Comparison of ENCODE assay signal across 8 mouse cellular contexts in the genomic region with DNA sequence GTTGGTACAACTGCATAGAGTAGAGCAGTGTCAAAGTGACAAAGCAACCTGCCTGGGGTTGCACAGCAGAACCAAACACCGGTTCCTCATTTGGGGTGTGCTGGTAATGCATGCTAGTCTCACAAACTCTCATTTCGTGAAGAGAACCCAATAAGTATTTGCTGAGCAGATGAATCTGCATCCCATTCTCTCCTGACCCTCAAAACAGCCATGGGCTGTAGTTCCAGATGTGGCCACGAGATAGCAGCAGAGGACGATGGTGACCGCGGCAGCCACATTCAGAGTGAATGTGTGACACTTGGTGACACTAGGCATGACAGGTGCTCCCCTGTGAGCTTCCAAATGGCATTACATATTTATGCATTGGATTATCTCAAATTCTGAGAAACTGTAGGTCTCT. TPM values are rescaled to one million over a fixed set of nuclear protein-coding genes. Genes with fewer than 3 reads are reported as not detected.
DNase-seq lines count a peak whose midpoint lies in the region; ATAC-seq and TF ChIP-seq lines count a peak whose summit lies in the region.

No protein-coding gene starts in this region.

- no peak for TF ChIP-seq POLR2A in cerebellum, adult 2 months (IDR thresholded peaks at IDR 0.05; ENCODE audit: borderline replicate concordance, insufficient read depth, low read length)
- no peak for TF ChIP-seq POLR2A in olfactory bulb, adult 2 months (IDR thresholded peaks at IDR 0.05; ENCODE audit: insufficient read depth, low read depth, low read length)

- intact Hi-C loops in heart, postnatal 36 days (cut with DNase I) = loop anchor here (1.0 to 5.0 kb wide), 5 partner anchors 17 to 140 kb away; partner anchors contain the start of genes Jund and Rab3a

- H3K27ac ChIP-seq in cerebellum, adult 2 months (ENCODE audit: insufficient read depth, low read length) = no peak overlapping the region
- peak overlapping the region; percentile 39 for H3K27ac ChIP-seq in forebrain, embryonic 15.5 days (replicated peaks)
- H3K27ac ChIP-seq in lung, embryonic 16.5 days (ENCODE audit: low read length) = peak overlapping the region; percentile 80
- H3K27ac ChIP-seq in olfactory bulb, adult 2 months (ENCODE audit: insufficient read depth, low read depth, low read length) = peak overlapping the region; percentile 72

- H3K36me3 ChIP-seq in forebrain, embryonic 15.5 days = no peaks in the 10 kb centered on the region
- H3K36me3 ChIP-seq in lung, embryonic 16.5 days (ENCODE audit: control insufficient read depth, insufficient read depth, low read length) = no peaks in the 10 kb centered on the region

- DNase-seq in MEL-GATA-1-ER (ENCODE audit: extremely low read depth, low read depth) = peak; percentile 80
- peak; percentile 80 to 91 for DNase-seq in cerebellum, adult 2 months
- DNase-seq in heart, postnatal 36 days = peak; percentile 94 to 96
- DNase-seq in layer of hippocampus, adult 18-20 months (ENCODE audit: low spot score in 2 of 2) = peak; percentile 68 to 90
- peak; percentile 84 to 93 for DNase-seq in thymus, postnatal 10 days (ENCODE audit: low spot score in 2 of 2)

- peak; percentile 94 for TF ChIP-seq CTCF in cerebellum, adult 2 months (IDR thresholded peaks at IDR 0.05; ENCODE audit: borderline replicate concordance, insufficient read depth, low read depth, low read length)
- peak; percentile 79 for TF ChIP-seq CTCF in olfactory bulb, adult 2 months (IDR thresholded peaks at IDR 0.05; ENCODE audit: insufficient read depth, low read depth, low read length)

- no peaks in the 10 kb centered on the region for H3K9me3 ChIP-seq in forebrain, embryonic 15.5 days
- H3K9me3 ChIP-seq in lung, embryonic 16.5 days (ENCODE audit: control insufficient read depth, low read length) = no peaks in the 10 kb centered on the region

- H3K27me3 ChIP-seq in cerebellum, adult 2 months (ENCODE audit: control insufficient read depth, insufficient read depth, low read length) = no peaks in the 10 kb centered on the region
- H3K27me3 ChIP-seq in forebrain, embryonic 15.5 days = peaks cover 4% of the 10 kb centered on the region; the same call in 1 of the 2 replicates
- H3K27me3 ChIP-seq in lung, embryonic 16.5 days (ENCODE audit: control insufficient read depth, insufficient read depth, low read depth, low read length) = no peaks in the 10 kb centered on the region

- peak overlapping the region; percentile 32; the same call in 1 of the 2 replicates for H3K9ac ChIP-seq in forebrain, embryonic 15.5 days (replicated peaks)
- H3K9ac ChIP-seq in lung, embryonic 16.5 days (ENCODE audit: low read length) = peak overlapping the region; percentile 74

- H3K4me2 ChIP-seq in forebrain, embryonic 15.5 days (replicated peaks) = peak overlapping the region; percentile 63
- peak overlapping the region; percentile 74 for H3K4me2 ChIP-seq in lung, embryonic 16.5 days (ENCODE audit: low read depth, low read length)

- 1% methylated on average over 6 of the region's 6 CpGs for WGBS in cerebellum, adult 2 months
- 0% methylated on average over 6 of the region's 6 CpGs for WGBS in forebrain, embryonic 15.5 days
- 1% methylated on average over 6 of the region's 6 CpGs for WGBS in lung, embryonic 16.5 days
- WGBS in olfactory bulb, adult 2 months = 1% methylated on average over 6 of the region's 6 CpGs

- 0 out of 2 replicates have a peak, but pooled peaks have one; percentile 3 for ATAC-seq in forebrain, embryonic 15.5 days (replicated peaks)
- no peak for ATAC-seq in lung, embryonic 16.5 days (ENCODE audit: low read depth)

- H3K4me1 ChIP-seq in cerebellum, adult 2 months (ENCODE audit: control insufficient read depth, insufficient read depth, low read length) = peaks cover 12% of the 10 kb centered on the region
- H3K4me1 ChIP-seq in forebrain, embryonic 15.5 days = peaks cover 49% of the 10 kb centered on the region
- peaks cover 37% of the 10 kb centered on the region for H3K4me1 ChIP-seq in lung, embryonic 16.5 days (replicated peaks; ENCODE audit: control insufficient read depth, insufficient read depth, low read length)
- H3K4me1 ChIP-seq in olfactory bulb, adult 2 months (ENCODE audit: control insufficient read depth, insufficient read depth, low read length) = peaks cover 44% of the 10 kb centered on the region

- peak overlapping the region; percentile 22 for H3K4me3 ChIP-seq in cerebellum, adult 2 months (replicated peaks; ENCODE audit: insufficient read depth, low read depth, low read length)
- H3K4me3 ChIP-seq in forebrain, embryonic 15.5 days = peak overlapping the region; percentile 32
- peak overlapping the region; percentile 56 for H3K4me3 ChIP-seq in lung, embryonic 16.5 days (ENCODE audit: low read length)
- peak overlapping the region; percentile 36 for H3K4me3 ChIP-seq in olfactory bulb, adult 2 months (ENCODE audit: insufficient read depth, low read depth, low read length)

RNA-seq across cellular contexts. Expression of gene Ssbp4, which starts 3.2 kb away (rescaled TPM):
- polyA plus RNA-seq in cerebellum, adult 2 months (2012; rRNA removed) = 172 and 181 TPM in 2 replicates
- polyA plus RNA-seq in forebrain, embryonic 15.5 days (2015; fragmentation: Nextera tagmentation; extraction: Ambion mirVana) = 114 TPM in 2 replicates
- 10 to 100 TPM; 28.9 to 35.0 TPM for total RNA-seq in heart, postnatal 36 days (2021)
- 100 to 1,000 TPM; 272 to 279 TPM for total RNA-seq in layer of hippocampus, adult 18-20 months (2021)
- 106 and 108 TPM in 2 replicates for polyA plus RNA-seq in lung, embryonic 16.5 days (2015; fragmentation: Nextera tagmentation; extraction: Ambion mirVana)
- polyA plus RNA-seq in olfactory bulb, adult 2 months (2012; ENCODE audit: insufficient read depth, insufficient read length, low replicate concordance, missing spikeins) = not detected in 2 replicates

RNA-seq across cellular contexts. Expression of gene Lrrc25, which starts 4.1 kb away (rescaled TPM):
- 0.30 and 0.33 TPM in 2 replicates for polyA plus RNA-seq in cerebellum, adult 2 months (2012; rRNA removed)
- 0.74 and 1.3 TPM in 2 replicates for polyA plus RNA-seq in forebrain, embryonic 15.5 days (2015; fragmentation: Nextera tagmentation; extraction: Ambion mirVana)
- 1 to 10 TPM; 1.9 to 3.0 TPM for total RNA-seq in heart, postnatal 36 days (2021)
- under 1 TPM; 0.33 to 0.37 TPM for total RNA-seq in layer of hippocampus, adult 18-20 months (2021)
- 2.0 and 3.2 TPM in 2 replicates for polyA plus RNA-seq in lung, embryonic 16.5 days (2015; fragmentation: Nextera tagmentation; extraction: Ambion mirVana)
- polyA plus RNA-seq in olfactory bulb, adult 2 months (2012; ENCODE audit: insufficient read depth, insufficient read length, low replicate concordance, missing spikeins) = not detected in 2 replicates

RNA-seq across cellular contexts. Expression of gene Isyna1, which starts 17.7 kb away (rescaled TPM):
- 55.3 and 61.4 TPM in 2 replicates for polyA plus RNA-seq in cerebellum, adult 2 months (2012; rRNA removed)
- 116 TPM in 2 replicates for polyA plus RNA-seq in forebrain, embryonic 15.5 days (2015; fragmentation: Nextera tagmentation; extraction: Ambion mirVana)
- total RNA-seq in heart, postnatal 36 days (2021) = 10 to 100 TPM; 22.2 to 25.8 TPM
- total RNA-seq in layer of hippocampus, adult 18-20 months (2021) = 10 to 100 TPM; 47.3 to 47.7 TPM
- polyA plus RNA-seq in lung, embryonic 16.5 days (2015; fragmentation: Nextera tagmentation; extraction: Ambion mirVana) = 118 and 121 TPM in 2 replicates
- polyA plus RNA-seq in olfactory bulb, adult 2 months (2012; ENCODE audit: insufficient read depth, insufficient read length, low replicate concordance, missing spikeins) = not detected in 2 replicates

RNA-seq across cellular contexts. Expression of gene Gdf15, which starts 20.4 kb away (rescaled TPM):
- polyA plus RNA-seq in cerebellum, adult 2 months (2012; rRNA removed) = 0.28 and 0.51 TPM in 2 replicates
- not detected in 2 replicates for polyA plus RNA-seq in forebrain, embryonic 15.5 days (2015; fragmentation: Nextera tagmentation; extraction: Ambion mirVana)
- total RNA-seq in heart, postnatal 36 days (2021) = 1 to 10 TPM in 1 of 2 experiments, under 1 TPM in 1; 0.22 to 1.6 TPM
- not detected for total RNA-seq in layer of hippocampus, adult 18-20 months (2021)
- polyA plus RNA-seq in lung, embryonic 16.5 days (2015; fragmentation: Nextera tagmentation; extraction: Ambion mirVana) = 0.45 and 0.60 TPM in 2 replicates
- polyA plus RNA-seq in olfactory bulb, adult 2 months (2012; ENCODE audit: insufficient read depth, insufficient read length, low replicate concordance, missing spikeins) = not detected in 2 replicates

RNA-seq across cellular contexts. Expression of gene Pgpep1, which starts 48.3 kb away (rescaled TPM):
- 28.3 and 32.5 TPM in 2 replicates for polyA plus RNA-seq in cerebellum, adult 2 months (2012; rRNA removed)
- 63.6 and 70.2 TPM in 2 replicates for polyA plus RNA-seq in forebrain, embryonic 15.5 days (2015; fragmentation: Nextera tagmentation; extraction: Ambion mirVana)
- total RNA-seq in heart, postnatal 36 days (2021) = 10 to 100 TPM; 39.6 to 44.9 TPM
- total RNA-seq in layer of hippocampus, adult 18-20 months (2021) = 10 to 100 TPM; 20.0 to 23.3 TPM
- polyA plus RNA-seq in lung, embryonic 16.5 days (2015; fragmentation: Nextera tagmentation; extraction: Ambion mirVana) = 43.6 and 46.7 TPM in 2 replicates
- polyA plus RNA-seq in olfactory bulb, adult 2 months (2012; ENCODE audit: insufficient read depth, insufficient read length, low replicate concordance, missing spikeins) = not detected in 2 replicates
